Mouse (Mus musculus) testis, adult 2 months (tissue): ENCODE data around the gene Cnnm2. TPM values are rescaled to one million over a fixed set of nuclear protein-coding genes. Genes with fewer than 3 reads are reported as not detected.
A peak's percentile ranks its signal among the peaks of the same experiment; 100 is the strongest.
"Not testable (repeated sequence)": the region's sequence is repeated elsewhere in the genome, so short reads cannot be mapped to it uniquely, and the experiment has no call there.

Experiments used
- H3K27ac ChIP-seq: fragments of 200-500 bp; 2 replicates; pipeline ENCODE4 v1.5.1; 2012; ENCODE audit warnings: low read depth, low read length; ENCODE audit not compliant: control insufficient read depth, insufficient read depth
- H3K27me3 ChIP-seq: fragments of 200-500 bp; 2 replicates; pipeline ENCODE4 v1.6.1; 2012; ENCODE audit warnings: mild to moderate bottlenecking, low read length, moderate library complexity; ENCODE audit not compliant: control insufficient read depth, insufficient read depth
- H3K36me3 ChIP-seq: fragments of 200-500 bp; 2 replicates; pipeline ENCODE4 v1.6.1; 2012; ENCODE audit warnings: mild to moderate bottlenecking, low read length; ENCODE audit not compliant: control insufficient read depth, insufficient read depth
- H3K4me1 ChIP-seq: fragments of 200-500 bp; 2 replicates; pipeline ENCODE4 v1.6.1; 2012; ENCODE audit warnings: low read length; ENCODE audit not compliant: control insufficient read depth, insufficient read depth
- H3K4me3 ChIP-seq: fragments of 200-500 bp; 2 replicates; pipeline ENCODE4 v1.5.1; 2012; ENCODE audit warnings: low read depth, mild to moderate bottlenecking, low read length, moderate library complexity, mixed read lengths; ENCODE audit not compliant: control insufficient read depth
- CTCF ChIP-seq: fragments of 200-500 bp; IDR thresholded peaks from 2 replicates; pipeline ENCODE4 v1.5.1; 2012; ENCODE audit warnings: low read depth, mild to moderate bottlenecking, inconsistent platforms, low read length, moderate library complexity; ENCODE audit not compliant: control insufficient read depth, insufficient read depth, insufficient replicate concordance
- POLR2A ChIP-seq: fragments of 200-500 bp; IDR thresholded peaks from 2 replicates; pipeline ENCODE4 v1.6.1; 2012; ENCODE audit warnings: low read depth, mild to moderate bottlenecking, inconsistent platforms, low read length, moderate library complexity; ENCODE audit not compliant: control insufficient read depth
- polyA plus RNA-seq: library from polyadenylated mRNA; depleted of rRNA; stranded (reverse); fragments of >200 nt; gene quantifications from 2 replicates; pipeline ENCODE4 v1.2.3, GENCODE M21; 2012

The Cnnm2 gene
- polyA plus RNA-seq, 1 experiment: 3.3 TPM

DNA sequence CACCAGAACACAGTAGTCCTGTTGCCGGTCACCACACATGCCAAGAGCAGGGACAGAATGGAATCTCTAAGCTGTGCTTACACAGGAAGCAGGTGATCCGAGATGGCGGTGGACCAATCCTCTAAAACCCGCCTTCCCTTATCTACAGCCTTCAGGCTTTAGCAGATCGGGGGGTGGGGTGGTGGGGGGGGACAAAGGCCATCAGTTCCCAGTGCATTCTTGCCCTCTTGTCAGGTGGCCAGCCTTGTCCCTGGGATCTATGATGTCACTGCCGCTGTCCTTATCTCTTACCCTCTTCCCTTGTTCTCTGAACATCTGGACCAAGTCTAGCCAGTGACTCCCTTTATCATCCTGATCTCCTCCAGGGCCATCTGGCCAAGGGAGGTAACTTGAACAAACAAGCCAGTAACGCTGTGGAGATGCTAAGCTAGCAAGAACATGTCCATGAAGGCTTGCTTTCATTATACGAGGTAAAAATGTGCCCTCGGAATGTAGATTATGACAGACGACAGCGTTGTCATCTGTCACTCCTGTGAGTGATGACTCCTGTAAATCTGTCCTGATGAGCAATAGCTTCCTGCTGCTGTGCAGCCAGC is 33.4 kb upstream of the Cnnm2 start:
- Histone ChIP-seq H3K36me3 (peaks cover 2% of the 10 kb centered on the region), H3K27ac (no peak overlapping the region; the same call in 1 of the 2 replicates), H3K27me3 (no peaks in the 10 kb centered on the region), H3K4me3 (no peak overlapping the region), H3K4me1 (peaks cover 3% of the 10 kb centered on the region; the same call in 1 of the 2 replicates)
- no peak for TF ChIP-seq CTCF
- no peak for TF ChIP-seq POLR2A

DNA sequence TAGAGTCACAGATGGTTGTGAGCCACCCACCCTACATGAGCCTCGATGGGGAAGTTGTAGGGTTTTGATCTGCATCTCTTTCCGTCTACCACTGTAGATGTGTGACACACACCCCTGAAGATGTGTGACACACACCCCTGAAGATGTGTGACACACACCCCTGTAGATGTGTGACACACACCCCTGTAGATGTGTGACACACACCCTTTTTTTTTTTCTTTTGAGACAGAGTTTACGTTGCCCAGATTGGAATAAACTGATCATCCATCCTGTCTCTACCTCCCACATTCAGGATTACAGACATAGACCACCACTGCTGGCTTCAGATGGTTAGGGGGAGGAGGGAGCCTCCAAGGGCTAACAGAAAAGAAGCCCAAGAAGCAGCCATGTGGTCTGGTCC is 32.5 kb upstream of the Cnnm2 start:
- Histone ChIP-seq H3K27ac (no peak overlapping the region), H3K27me3 (no peaks in the 10 kb centered on the region), H3K4me3 (no peak overlapping the region), H3K4me1 (peaks cover 3% of the 10 kb centered on the region; the same call in 1 of the 2 replicates), H3K36me3 (peaks cover 2% of the 10 kb centered on the region)
- TF ChIP-seq CTCF: no peak

DNA sequence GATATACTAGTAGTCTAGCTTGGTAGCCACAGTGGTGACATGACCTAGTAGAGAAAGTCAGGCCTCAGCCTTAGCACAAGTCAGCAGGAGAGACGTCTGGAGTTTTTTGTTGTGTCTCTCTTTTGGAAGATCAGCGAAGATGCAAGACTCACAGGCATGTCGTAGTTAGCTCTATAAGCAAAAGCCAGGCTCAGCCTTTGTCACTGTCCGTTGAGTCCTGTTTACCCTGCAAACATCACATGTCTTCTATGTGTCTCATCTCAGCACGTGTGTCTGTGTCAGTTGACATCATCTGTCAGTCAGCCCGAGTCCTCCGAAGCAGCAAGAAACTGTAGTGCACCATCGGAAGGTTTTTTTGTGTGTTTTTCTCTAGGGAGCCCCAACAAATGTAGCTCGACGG is 30.0 kb upstream of the Cnnm2 start:
- Histone ChIP-seq H3K4me3 (no peak overlapping the region), H3K27ac (no peak overlapping the region), H3K4me1 (no peaks in the 10 kb centered on the region), H3K27me3 (no peaks in the 10 kb centered on the region), H3K36me3 (no peaks in the 10 kb centered on the region; the same call in none of the 2 replicates)
- TF ChIP-seq POLR2A (no peak), CTCF (no peak)

DNA sequence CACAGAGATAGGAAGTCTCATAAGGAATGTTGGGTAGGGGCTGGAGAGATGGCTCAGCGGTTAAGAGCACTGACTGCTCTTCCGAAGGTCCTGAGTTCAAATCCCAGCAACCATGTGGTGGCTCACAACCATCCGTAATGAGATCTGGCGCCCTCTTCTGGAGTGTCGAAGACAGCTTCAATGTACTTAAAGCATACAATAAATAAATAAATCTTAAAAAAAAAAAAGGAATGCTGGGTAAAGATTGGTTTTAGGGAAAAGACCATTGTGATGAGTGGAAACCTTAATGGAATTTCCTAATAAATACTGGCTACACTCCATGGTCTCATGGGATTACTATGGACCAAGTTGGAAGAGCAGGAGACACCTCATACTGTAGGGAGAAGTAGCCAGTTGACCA is 28.7 kb upstream of the Cnnm2 start:
- not testable (repeated sequence) for H3K4me1 ChIP-seq, H3K4me3 ChIP-seq, H3K36me3 ChIP-seq, H3K27ac ChIP-seq, H3K27me3 ChIP-seq

DNA sequence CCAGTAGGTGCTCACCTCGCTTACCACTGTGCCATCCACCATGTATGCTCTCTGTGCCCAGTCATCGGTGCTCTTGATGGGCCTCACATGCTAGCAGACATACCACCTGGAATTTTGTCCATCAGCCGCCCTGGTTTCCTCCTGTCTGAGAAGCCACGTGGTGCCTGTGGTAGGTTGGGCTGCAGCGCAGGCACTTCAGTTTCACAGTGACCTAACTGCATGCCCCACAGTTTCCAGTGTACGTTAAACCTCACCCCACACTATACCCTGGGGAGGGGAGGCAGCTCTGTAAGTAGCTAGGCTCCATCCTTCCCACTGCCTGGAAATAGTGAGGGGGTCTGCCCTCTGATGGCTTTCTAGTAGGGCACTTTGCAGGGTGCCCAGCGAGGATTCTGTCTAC is 27.8 kb upstream of the Cnnm2 start:
- Histone ChIP-seq H3K36me3 (no peaks in the 10 kb centered on the region; the same call in none of the 2 replicates), H3K4me3 (no peak overlapping the region), H3K27me3 (no peaks in the 10 kb centered on the region), H3K27ac (no peak overlapping the region), H3K4me1 (no peaks in the 10 kb centered on the region)
- TF ChIP-seq POLR2A (no peak), CTCF (no peak)

DNA sequence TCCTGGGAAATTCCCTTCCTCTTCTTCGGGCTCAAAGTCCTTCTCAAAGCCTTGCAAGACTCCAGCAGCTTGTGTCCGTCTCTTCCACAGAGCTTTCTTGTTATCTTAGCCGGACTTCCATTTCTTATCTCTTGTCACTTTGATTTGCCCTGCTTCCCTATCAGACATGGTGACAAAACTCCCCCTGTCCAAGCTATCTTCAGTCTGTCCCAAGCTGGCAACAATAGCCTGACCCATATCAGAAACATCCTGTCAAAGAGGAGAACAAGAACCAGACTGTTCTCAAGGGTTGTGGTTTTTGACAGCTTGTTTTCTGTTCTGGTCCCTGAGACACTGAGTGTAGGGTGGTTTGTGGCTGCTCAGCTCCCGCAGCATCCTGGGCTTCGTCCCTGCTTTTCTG is 26.2 kb upstream of the Cnnm2 start:
- TF ChIP-seq POLR2A (no peak), CTCF (no peak)
- H3K27me3 ChIP-seq: no peaks in the 10 kb centered on the region
- H3K4me1 ChIP-seq: no peaks in the 10 kb centered on the region
- H3K36me3 ChIP-seq: no peaks in the 10 kb centered on the region; the same call in none of the 2 replicates
- no peak overlapping the region for H3K4me3 ChIP-seq
- peak overlapping the region; percentile 43; the same call in 1 of the 2 replicates for H3K27ac ChIP-seq

DNA sequence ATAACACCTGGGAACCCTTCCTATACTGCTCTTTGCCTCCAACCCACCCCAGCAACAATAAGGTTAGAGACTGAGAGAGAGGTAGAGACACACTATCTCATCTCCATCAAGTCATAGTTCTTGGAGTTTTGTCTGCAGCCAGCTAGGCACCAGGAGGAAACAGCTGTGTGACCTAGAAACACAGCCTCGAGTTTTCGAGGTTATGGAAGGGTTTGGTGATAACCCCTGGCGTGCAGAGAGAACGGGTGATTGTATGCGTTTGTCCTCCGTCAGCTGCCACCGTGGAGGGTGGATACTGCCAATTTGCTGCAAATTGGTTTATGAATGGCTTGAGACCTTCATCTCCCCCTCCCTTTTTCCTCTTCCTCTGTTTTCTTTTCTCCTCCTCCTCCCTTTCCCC is 24.3 kb upstream of the Cnnm2 start:
- no peak for TF ChIP-seq POLR2A
- Histone ChIP-seq H3K27me3 (no peaks in the 10 kb centered on the region), H3K4me3 (no peak overlapping the region), H3K36me3 (no peaks in the 10 kb centered on the region), H3K27ac (no peak overlapping the region), H3K4me1 (no peaks in the 10 kb centered on the region)

DNA sequence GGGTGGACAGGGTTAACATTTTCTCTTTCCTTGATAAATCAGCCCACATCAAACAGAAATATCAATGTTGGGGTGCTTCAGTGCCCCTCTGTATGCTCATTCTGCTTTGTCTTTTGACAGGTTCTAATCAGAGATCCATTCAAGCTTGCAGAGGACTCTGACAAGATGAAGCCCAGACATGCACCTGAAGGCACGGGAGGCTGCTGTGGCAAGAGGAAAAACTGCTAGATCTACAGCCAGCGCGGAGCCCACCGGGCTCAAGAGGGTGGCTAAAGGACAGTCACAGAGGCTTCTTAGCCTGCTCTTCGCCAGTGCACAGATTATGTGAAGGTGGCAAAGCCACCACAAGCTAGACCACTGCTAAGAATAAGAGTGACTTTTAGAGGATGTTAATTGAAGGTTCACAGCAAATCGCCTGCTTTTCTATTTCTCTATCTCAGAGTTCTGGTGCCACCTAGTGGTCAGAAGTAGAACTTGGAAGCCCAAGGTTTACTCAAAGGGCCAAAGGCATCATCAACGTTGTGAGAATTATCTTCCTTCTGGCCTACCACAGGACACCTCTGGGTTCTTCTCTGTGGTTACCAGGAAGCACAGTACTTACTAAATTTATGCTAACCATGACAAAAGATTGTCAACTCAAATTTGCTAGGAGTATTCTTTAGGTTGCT is 20.9 kb upstream of the Cnnm2 start:
- H3K4me1 ChIP-seq: no peaks in the 10 kb centered on the region
- TF ChIP-seq POLR2A: no peak
- TF ChIP-seq CTCF: peak; percentile 26; the same call in 1 of the 2 replicates
- H3K36me3 ChIP-seq: no peaks in the 10 kb centered on the region
- no peak overlapping the region for H3K27ac ChIP-seq
- H3K4me3 ChIP-seq: no peak overlapping the region
- H3K27me3 ChIP-seq: no peaks in the 10 kb centered on the region
